Mouse (Mus musculus): ENCODE data around the gene Rft1.
"Not testable (repeated sequence)": the region's sequence is repeated elsewhere in the genome, so short reads cannot be mapped to it uniquely, and the experiment has no call there.

The Rft1 gene

GRCm38 (mm10) chr14:30671986-30672312 lies 17.8 kb downstream of the Rft1 start:
- DNase-seq (ENCODE audit: low read depth, low spot score) = peak; percentile 88

- peak; percentile 14 for DNase-seq (ENCODE audit: low read depth, low spot score)
Measured at GRCm38 (mm10) chr14:30674947-30675346, 20.8 kb downstream of the Rft1 start.

GRCm38 (mm10) chr14:30682131-30682530 lies 28.0 kb downstream of the Rft1 start:
- DNase-seq (ENCODE audit: low read depth, low spot score) = no peak

- no peak for DNase-seq (ENCODE audit: low read depth, low spot score)
Measured at GRCm38 (mm10) chr14:30690685-30691084, 36.5 kb downstream of the Rft1 start.

- no peak for DNase-seq (ENCODE audit: low read depth, low spot score)
Measured at GRCm38 (mm10) chr14:30692439-30692838, 38.3 kb downstream of the Rft1 start.

- DNase-seq (ENCODE audit: low read depth, low spot score) = no peak
Measured at GRCm38 (mm10) chr14:30694786-30695185, 40.6 kb downstream of the Rft1 start.

- no peak for DNase-seq (ENCODE audit: low read depth, low spot score)
Measured at GRCm38 (mm10) chr14:30695609-30696008, 41.4 kb downstream of the Rft1 start.

GRCm38 (mm10) chr14:30697407-30698052 lies 43.4 kb downstream of the Rft1 start:
- DNase-seq (ENCODE audit: low read depth, low spot score) = no peak

GRCm38 (mm10) chr14:30699656-30700055 lies 45.5 kb downstream of the Rft1 start:
- peak; percentile 79 for DNase-seq (ENCODE audit: low read depth, low spot score)

- DNase-seq (ENCODE audit: low read depth, low spot score) = no peak
Measured at GRCm38 (mm10) chr14:30702512-30702911, 48.4 kb downstream of the Rft1 start.

- no peak for DNase-seq (ENCODE audit: low read depth, low spot score)
Measured at GRCm38 (mm10) chr14:30703079-30703478, 48.9 kb downstream of the Rft1 start.

GRCm38 (mm10) chr14:30704098-30704855 lies 50.1 kb downstream of the Rft1 start:
- DNase-seq (ENCODE audit: low read depth, low spot score) = no peak

GRCm38 (mm10) chr14:30711892-30712291 lies 57.7 kb downstream of the Rft1 start:
- DNase-seq (ENCODE audit: low read depth, low spot score) = no peak

- no peak for DNase-seq (ENCODE audit: low read depth, low spot score)
Measured at GRCm38 (mm10) chr14:30713769-30714168, 59.6 kb downstream of the Rft1 start.

GRCm38 (mm10) chr14:30714799-30715617 lies 60.8 kb downstream of the Rft1 start, which contains the start of gene Sfmbt1:
Gene Sfmbt1, plus strand, starts transcription at chr14:30714849.
- peak; percentile 88 for DNase-seq (ENCODE audit: low read depth, low spot score)

- DNase-seq (ENCODE audit: low read depth, low spot score) = peak; percentile 75
Measured at GRCm38 (mm10) chr14:30715618-30716050, 61.5 kb downstream of the Rft1 start.

- DNase-seq (ENCODE audit: low read depth, low spot score) = peak; percentile 76
Measured at GRCm38 (mm10) chr14:30716051-30716952, 62.1 kb downstream of the Rft1 start.

- no peak for DNase-seq (ENCODE audit: low read depth, low spot score)
Measured at GRCm38 (mm10) chr14:30716953-30717285, 62.8 kb downstream of the Rft1 start.

GRCm38 (mm10) chr14:30718696-30719095 lies 64.5 kb downstream of the Rft1 start:
- not testable (repeated sequence) for DNase-seq (ENCODE audit: low read depth, low spot score)

- no peak for DNase-seq (ENCODE audit: low read depth, low spot score)
Measured at GRCm38 (mm10) chr14:30719514-30719913, 65.4 kb downstream of the Rft1 start.

GRCm38 (mm10) chr14:30721850-30722249 lies 67.7 kb downstream of the Rft1 start:
- DNase-seq (ENCODE audit: low read depth, low spot score) = no peak
